Mouse (Mus musculus) induced T-regulatory cell, adult 2 months (primary cell): Measurements from ENCODE around the gene Gja8.

Source experiments
- DNase-seq: peaks from one replicate; pipeline ENCODE4 v3.0.0-alpha.2; 2012; ENCODE audit warnings: low read depth

Gene Gja8

GRCm38 (mm10) chr3:96879536-96879935, 46.3 kb downstream of the Gja8 start:
- no peak for DNase-seq

DNA sequence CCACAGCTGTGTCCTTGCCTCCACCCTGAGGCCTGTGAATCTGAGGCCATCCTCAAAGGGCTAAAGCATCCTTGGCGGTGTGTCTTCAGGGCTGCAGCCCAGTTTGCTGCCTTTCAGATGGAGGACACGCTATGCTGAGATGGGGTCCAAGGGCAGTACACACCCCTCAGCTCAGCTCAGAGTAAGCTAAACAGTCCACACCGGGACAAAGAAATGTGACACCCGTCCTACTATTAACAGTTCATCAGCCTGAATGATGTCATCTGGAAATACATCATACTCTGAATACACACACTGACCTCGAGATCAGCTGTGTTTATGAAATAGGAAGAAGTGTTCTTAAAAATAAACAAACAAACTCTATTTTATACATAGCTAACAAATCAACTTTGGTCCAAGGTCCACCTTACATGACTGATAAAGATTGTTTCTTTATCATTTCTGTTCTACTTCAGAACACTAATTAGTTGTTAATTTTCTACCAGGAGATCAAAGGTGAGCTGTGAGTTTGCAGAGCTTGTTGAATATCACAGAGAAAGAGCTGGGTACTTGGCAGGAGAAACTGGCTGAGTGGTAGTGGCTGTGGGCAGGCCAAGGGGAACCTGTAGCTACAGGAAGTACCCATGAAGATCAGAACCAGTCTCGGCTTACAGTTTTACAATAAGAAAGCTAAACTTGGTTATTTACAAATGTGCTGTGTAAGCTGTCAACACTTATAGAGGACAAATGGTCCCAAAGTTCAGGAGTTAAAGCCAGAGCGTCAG, 50.8 kb downstream of the Gja8 start:
- no peak for DNase-seq

- no peak for DNase-seq
Measured at GRCm38 (mm10) chr3:96872501-96872900, 53.3 kb downstream of the Gja8 start.

GRCm38 (mm10) chr3:96871070-96871469, 54.8 kb downstream of the Gja8 start:
- no peak for DNase-seq

- no peak for DNase-seq
Measured at GRCm38 (mm10) chr3:96870270-96870669, 55.5 kb downstream of the Gja8 start.

GRCm38 (mm10) chr3:96869091-96869490, 56.7 kb downstream of the Gja8 start:
- no peak for DNase-seq

DNA sequence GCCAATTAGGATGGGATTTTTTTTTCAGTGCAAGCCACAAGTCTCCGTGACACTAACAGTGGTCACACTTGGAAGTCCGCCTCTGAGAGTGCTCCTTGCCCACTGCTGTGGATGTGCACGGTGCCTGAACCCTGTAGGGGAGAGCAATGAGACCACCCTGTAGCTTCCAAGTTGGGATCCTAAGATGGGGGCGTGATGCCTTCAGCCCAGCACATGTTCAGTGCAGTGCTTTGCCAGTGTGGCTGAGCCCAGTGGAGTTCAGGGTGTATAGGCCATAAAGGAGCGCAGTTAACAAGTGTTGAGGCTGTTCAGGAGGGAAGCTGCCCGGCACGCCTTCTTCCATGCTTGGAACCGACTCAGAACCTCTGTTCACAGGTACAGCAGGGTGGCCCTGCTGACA, 57.3 kb downstream of the Gja8 start:
- no peak for DNase-seq

DNA sequence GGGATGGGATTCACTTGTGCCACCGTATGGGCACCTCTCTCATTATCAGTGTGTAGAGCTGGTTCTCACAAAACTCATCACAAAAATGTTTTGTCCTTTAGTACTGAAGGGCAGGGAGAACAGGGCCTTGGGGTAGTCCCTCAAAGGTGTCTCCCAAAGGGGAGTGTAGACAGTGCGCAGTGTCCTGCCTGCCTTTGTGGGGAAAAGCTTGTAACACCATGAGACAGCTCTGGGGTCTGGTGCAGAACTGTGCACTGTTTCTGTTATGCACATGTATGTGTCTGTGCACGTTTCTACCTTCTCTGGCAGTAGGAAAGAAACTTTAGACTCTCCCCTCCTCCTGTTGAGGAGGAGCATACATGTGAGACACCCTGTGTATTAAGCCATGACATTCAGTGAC, 58.0 kb downstream of the Gja8 start:
- no peak for DNase-seq
